Mouse (Mus musculus): ENCODE measurements around the gene Scn4a.

DNA sequence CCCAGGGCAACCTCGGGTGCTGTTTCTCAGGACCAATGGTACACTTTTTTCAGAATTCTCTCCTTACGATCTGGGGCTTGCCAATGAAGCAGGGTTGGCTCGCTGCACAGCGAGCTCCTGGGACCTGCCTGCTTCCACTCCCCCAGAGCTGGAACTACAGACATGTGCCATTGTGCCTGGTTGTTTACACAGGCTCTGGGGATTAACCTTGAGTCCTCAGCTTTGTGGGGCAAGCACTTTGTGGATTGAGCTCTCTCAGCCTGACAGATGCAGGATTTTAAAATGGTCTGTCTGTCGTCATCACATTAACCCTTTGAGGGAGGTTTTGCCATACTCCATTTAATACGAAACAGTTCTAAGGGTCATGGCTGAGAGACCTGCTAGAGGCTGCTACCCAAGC is 8.2 kb downstream of the Scn4a start:
- TF ChIP-seq CTCF (IDR thresholded peaks at IDR 0.05; ENCODE audit: low read depth) (no peak), EP300 (optimal IDR thresholded peaks at IDR 0.05) (no peak)
